Mouse (Mus musculus) intestine, embryonic 15.5 days (tissue): ENCODE results near the gene Fndc3b. TPM values are rescaled to one million over a fixed set of nuclear protein-coding genes. Genes with fewer than 3 reads are reported as not detected.

Source experiments
- ATAC-seq: fragments of 200-750 bp; cut with Nextera tagmentation; 2 replicates; pipeline ENCODE4 v1.8.0; 2017; ENCODE audit warnings: moderate TSS enrichment, moderate library complexity
- H3K27ac ChIP-seq: fragments of 300-500 bp; sonication (generic); 2 replicates; pipeline ENCODE4 v1.5.1; 2015; ENCODE audit warnings: mild to moderate bottlenecking, inconsistent platforms
- H3K27me3 ChIP-seq: fragments of 300-500 bp; sonication (generic); replicated peaks from 2 replicates; pipeline ENCODE4 v1.6.1; 2015; ENCODE audit warnings: inconsistent platforms
- H3K36me3 ChIP-seq: fragments of 300-500 bp; sonication (generic); 2 replicates; pipeline ENCODE4 v1.6.1; 2015; ENCODE audit warnings: inconsistent platforms
- H3K4me1 ChIP-seq: fragments of 300-500 bp; sonication (generic); replicated peaks from 2 replicates; pipeline ENCODE4 v1.6.1; 2015; ENCODE audit warnings: inconsistent platforms
- H3K4me2 ChIP-seq: fragments of 300-500 bp; sonication (generic); replicated peaks from 2 replicates; pipeline ENCODE4 v1.6.1; 2015; ENCODE audit warnings: mild to moderate bottlenecking, inconsistent platforms
- H3K4me3 ChIP-seq: fragments of 300-500 bp; sonication (generic); replicated peaks from 2 replicates; pipeline ENCODE4 v1.5.1; 2015; ENCODE audit warnings: inconsistent platforms
- H3K9ac ChIP-seq: fragments of 300-500 bp; sonication (generic); 2 replicates; pipeline ENCODE4 v1.6.1; 2015; ENCODE audit warnings: inconsistent platforms
- H3K9me3 ChIP-seq: fragments of 300-500 bp; sonication (generic); 2 replicates; pipeline ENCODE4 v1.6.1; 2016; ENCODE audit warnings: inconsistent platforms
- WGBS: fragments of 180-500 bp; shearing (Covaris S2); methylation state at CpG from one replicate; pipeline ENCODE4 v1.1.7; 2015; 5-methylcytosine and 5-hydroxymethylcytosine counted together
- polyA plus RNA-seq: library from polyadenylated mRNA; unstranded; fragments of >200 nt; fragmentation: Nextera tagmentation; extraction: Ambion mirVana; gene quantifications from 2 replicates; pipeline ENCODE4 v1.2.1, GENCODE M21; 2015

Fndc3b gene
- polyA plus RNA-seq, 1 experiment from 2014 or later, result 20.1 TPM

DNA sequence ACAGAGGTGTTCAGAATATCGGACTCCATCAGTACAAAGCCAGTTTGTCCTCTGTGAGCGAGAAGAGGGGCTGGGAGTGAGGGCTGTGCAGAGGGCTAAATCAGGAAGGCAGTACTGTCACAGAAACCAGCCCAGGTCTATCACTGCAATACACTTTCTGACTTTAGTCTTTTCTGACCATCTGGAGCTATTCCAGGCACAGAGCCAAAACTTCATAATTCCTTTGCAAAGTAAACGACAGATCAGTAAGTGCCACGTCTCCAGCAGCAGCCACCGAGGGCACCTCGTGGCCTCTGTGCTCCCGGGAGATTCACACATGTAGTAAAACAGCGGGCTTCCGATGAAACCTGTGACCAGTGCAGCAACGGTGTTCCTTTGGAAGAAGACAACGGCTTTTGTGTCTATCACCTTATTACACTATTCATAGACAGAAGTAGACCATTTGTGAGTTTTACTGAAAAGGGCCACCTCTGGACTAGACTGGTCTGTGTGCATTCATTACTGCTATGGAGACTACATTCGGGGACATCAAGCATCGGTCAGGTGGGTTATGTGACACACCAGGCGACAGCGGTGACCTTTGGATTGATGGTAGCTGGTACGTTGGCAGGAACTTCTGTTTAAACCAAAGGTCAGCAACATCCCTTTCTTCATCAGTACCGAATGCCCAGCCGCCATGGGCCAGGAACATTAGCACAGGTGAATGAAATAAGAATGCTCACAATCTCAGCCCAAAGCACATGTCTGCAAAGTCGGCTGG, 24.2 kb downstream of the Fndc3b start:
- 0 out of 2 replicates have a peak, but pooled peaks cover 2% of the 10 kb centered on the region for H3K36me3 ChIP-seq
- no peak overlapping the region for H3K4me3 ChIP-seq
- H3K4me1 ChIP-seq, result peaks cover 38% of the 10 kb centered on the region
- WGBS, result 59% methylated on average over 19 of the region's 19 CpGs
- H3K4me2 ChIP-seq, result no peak overlapping the region
- H3K9me3 ChIP-seq, result no peaks in the 10 kb centered on the region
- no peaks in the 10 kb centered on the region for H3K27me3 ChIP-seq
- no peak overlapping the region for H3K27ac ChIP-seq
- 0 out of 2 replicates have a peak, but pooled peaks have one; percentile 18 for ATAC-seq
- no peak overlapping the region for H3K9ac ChIP-seq

DNA sequence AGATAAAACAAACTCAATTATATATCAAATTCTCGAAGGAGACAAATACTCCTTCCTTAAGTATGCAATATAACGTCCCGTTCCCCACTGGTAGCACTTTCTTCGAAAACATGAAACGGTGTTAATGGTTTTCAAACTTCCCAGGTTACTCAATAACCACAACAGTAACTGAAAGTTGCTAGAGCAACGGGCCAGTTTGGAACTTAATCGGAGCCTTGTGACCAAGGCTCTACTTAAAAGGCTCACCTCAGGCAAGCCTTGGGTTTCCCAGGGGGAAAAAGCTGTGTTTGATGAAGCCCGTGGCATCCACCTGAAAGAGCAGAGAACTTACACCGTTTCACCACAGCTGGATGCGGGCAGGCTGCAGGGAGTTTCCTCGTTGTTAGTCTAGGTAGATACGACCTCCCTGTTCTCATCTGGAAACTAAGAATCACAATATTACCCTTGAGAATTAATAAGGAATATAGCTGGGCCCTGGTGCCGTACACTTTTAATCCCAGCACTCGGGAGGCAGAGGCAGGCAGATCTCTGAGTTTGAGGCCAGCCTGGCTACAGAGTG, 25.4 kb downstream of the Fndc3b start:
- WGBS, result 79% methylated on average over 14 of the region's 14 CpGs
- Histone ChIP-seq H3K27me3 (no peaks in the 10 kb centered on the region), H3K4me3 (no peak overlapping the region), H3K27ac (no peak overlapping the region), H3K9me3 (no peaks in the 10 kb centered on the region), H3K9ac (no peak overlapping the region), H3K4me2 (no peak overlapping the region), H3K36me3 (0 out of 2 replicates have a peak, but pooled peaks cover 2% of the 10 kb centered on the region), H3K4me1 (peaks cover 29% of the 10 kb centered on the region)
- ATAC-seq, result no peak

DNA sequence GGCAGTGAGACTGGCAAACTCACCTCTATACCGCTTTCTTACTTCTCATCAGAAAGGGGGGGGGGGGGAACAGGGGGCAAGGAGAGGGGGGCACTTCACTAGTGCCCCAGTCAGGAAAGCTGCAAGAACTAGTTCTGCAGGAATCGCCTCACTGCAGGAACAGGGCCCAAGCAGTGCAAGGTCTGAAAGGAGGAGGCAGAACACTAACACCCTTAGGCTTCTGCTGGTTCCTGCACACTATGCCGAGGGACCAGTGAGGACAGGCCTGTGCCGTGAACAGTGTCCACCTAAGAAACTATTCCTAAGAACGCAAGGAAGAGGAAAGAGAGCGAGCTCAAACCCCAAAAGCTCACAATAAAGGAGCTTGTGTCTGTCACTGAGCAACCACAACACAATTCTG, 26.0 kb downstream of the Fndc3b start:
- no peak overlapping the region for H3K4me3 ChIP-seq

DNA sequence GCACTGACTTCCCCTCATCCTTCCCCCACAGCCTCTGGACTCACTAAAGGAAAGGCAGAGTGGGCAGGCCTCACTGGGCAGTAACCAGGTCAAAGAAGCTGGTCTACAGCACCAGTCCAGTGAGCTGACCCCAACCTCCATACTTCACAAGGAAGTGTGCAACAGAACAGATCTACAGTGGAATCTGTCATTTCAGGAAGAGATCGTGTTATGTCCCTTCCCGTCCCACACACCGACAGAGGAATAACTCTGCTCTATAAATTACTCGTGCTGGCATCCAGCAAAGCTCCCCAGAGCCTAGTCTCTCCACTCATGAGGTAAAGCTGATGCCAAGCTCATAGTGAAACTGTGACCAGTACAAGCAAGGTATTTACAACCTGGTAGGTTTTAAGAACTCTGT, 27.7 kb downstream of the Fndc3b start:
- H3K36me3 ChIP-seq, result 0 out of 2 replicates have a peak, but pooled peaks cover 2% of the 10 kb centered on the region
- H3K9ac ChIP-seq, result no peak overlapping the region
- no peak overlapping the region for H3K27ac ChIP-seq
- H3K27me3 ChIP-seq, result no peaks in the 10 kb centered on the region
- no peak for ATAC-seq
- peaks cover 13% of the 10 kb centered on the region for H3K4me1 ChIP-seq
- no peaks in the 10 kb centered on the region for H3K9me3 ChIP-seq
- H3K4me2 ChIP-seq, result no peak overlapping the region
- WGBS, result 52% methylated on average over 4 of the region's 4 CpGs
- no peak overlapping the region for H3K4me3 ChIP-seq

More for the DNA sequence above, 26.0 kb downstream of the Fndc3b start:
- H3K27ac ChIP-seq, result no peak overlapping the region
- peaks cover 23% of the 10 kb centered on the region for H3K4me1 ChIP-seq
- H3K27me3 ChIP-seq, result no peaks in the 10 kb centered on the region
- 0 out of 2 replicates have a peak, but pooled peaks cover 2% of the 10 kb centered on the region for H3K36me3 ChIP-seq
- 0 out of 2 replicates have a peak, but pooled peaks have one; percentile 27 for ATAC-seq
- H3K9me3 ChIP-seq, result no peaks in the 10 kb centered on the region
- no peak overlapping the region for H3K4me2 ChIP-seq
- WGBS, result 84% methylated on average over 6 of the region's 6 CpGs
- no peak overlapping the region for H3K9ac ChIP-seq

DNA sequence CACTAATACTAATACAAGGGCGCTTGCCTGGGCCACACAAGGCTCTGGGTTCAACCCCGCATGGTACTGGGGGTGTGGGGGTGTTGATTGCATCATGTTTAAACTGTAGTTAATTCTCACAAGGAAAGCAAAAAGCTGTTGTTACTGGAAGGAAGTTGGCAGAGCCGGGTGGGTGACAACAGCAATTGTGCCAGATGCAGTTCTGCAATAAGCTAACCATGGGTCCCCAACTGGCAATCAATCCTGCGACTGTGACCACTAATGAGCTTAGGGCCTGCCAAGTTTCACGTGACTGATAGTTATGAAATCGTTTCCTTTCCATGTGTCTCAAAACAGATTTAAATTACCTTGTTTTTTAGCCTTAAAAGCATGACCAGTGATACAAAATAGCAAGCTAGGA, 33.5 kb downstream of the Fndc3b start:
- no peak overlapping the region for H3K4me2 ChIP-seq
- no peak overlapping the region for H3K27ac ChIP-seq
- H3K36me3 ChIP-seq, result no peaks in the 10 kb centered on the region
- H3K4me1 ChIP-seq, result peaks cover 13% of the 10 kb centered on the region
- WGBS, result 72% methylated on average over 6 of the region's 6 CpGs
- H3K9me3 ChIP-seq, result no peaks in the 10 kb centered on the region
- no peak overlapping the region for H3K4me3 ChIP-seq
- ATAC-seq, result no peak
- H3K9ac ChIP-seq, result no peak overlapping the region
- H3K27me3 ChIP-seq, result no peaks in the 10 kb centered on the region

DNA sequence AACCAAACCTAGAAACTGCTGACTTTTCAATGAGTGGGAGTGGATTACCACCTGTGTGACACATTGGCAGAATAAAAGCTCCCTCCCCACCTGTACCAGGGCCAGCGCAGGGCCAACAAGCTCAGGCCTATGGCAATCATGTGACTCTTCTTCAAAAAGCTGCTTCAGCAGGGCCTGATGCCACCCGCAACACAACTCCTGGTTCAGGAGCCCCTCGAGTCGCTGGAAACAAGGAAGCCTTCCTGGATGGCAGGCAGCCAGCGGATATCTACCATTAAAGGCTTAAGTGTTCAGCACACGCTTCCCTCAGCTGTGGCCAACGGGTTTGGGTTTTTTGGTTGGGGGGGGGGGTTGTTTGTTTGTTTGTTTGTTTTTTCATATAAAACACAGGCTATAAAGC, 37.4 kb downstream of the Fndc3b start:
- Histone ChIP-seq H3K4me1 (peaks cover 15% of the 10 kb centered on the region), H3K4me2 (no peak overlapping the region), H3K36me3 (no peaks in the 10 kb centered on the region), H3K27ac (no peak overlapping the region), H3K27me3 (no peaks in the 10 kb centered on the region), H3K4me3 (no peak overlapping the region), H3K9me3 (no peaks in the 10 kb centered on the region), H3K9ac (no peak overlapping the region)
- WGBS, result 63% methylated on average over 7 of the region's 7 CpGs
- no peak for ATAC-seq

DNA sequence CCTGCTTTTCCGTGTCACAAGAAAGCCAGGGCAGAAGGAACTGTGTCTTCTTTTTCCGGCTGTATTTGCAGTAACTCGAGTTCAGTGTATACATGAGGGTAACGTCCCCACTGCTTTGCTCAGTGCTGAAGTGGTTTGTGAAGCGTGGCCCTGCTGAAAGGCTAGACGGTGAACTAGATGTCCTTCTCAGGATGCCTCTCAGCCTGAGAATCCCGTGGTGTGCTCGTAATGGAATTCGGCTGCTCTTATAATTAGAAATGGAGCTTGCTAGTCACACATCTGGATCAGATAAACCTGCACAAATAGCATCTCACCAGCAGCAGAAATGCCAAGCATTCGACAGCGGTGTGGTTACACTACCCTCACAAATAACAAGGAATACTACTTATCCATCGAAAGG, 40.7 kb downstream of the Fndc3b start:
- no peaks in the 10 kb centered on the region for H3K36me3 ChIP-seq
- no peak for ATAC-seq
- H3K4me3 ChIP-seq, result no peak overlapping the region
- H3K4me2 ChIP-seq, result no peak overlapping the region
- WGBS, result 67% methylated on average over 12 of the region's 12 CpGs
- no peaks in the 10 kb centered on the region for H3K27me3 ChIP-seq
- no peak overlapping the region for H3K27ac ChIP-seq
- peaks cover 22% of the 10 kb centered on the region for H3K4me1 ChIP-seq
- H3K9ac ChIP-seq, result no peak overlapping the region
- H3K9me3 ChIP-seq, result no peaks in the 10 kb centered on the region

DNA sequence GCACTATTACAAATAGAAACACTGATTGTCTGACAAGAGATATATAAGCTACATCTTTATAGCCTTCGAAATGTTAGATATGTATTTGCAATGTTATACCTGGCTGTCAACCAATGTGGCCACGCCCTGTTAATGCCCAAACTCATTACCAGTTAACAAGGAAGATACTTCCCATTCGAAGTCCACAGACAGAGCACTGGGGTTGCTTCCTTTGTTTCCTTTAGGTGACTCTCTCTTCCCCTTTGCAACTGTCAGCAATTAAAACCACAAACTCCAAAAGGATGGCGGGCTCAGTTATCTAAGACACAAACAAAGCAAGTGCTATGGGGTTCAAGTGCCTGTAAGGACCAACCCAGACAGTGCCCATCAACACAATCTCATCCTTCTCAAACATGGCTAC, 43.8 kb downstream of the Fndc3b start:
- 82% methylated on average over 4 of the region's 4 CpGs for WGBS
- H3K9ac ChIP-seq, result no peak overlapping the region
- peaks cover 15% of the 10 kb centered on the region; the same call in 1 of the 2 replicates for H3K4me1 ChIP-seq
- H3K4me2 ChIP-seq, result no peak overlapping the region
- no peak for ATAC-seq
- no peaks in the 10 kb centered on the region for H3K27me3 ChIP-seq
- H3K9me3 ChIP-seq, result no peaks in the 10 kb centered on the region
- H3K4me3 ChIP-seq, result no peak overlapping the region
- H3K27ac ChIP-seq, result no peak overlapping the region
- no peaks in the 10 kb centered on the region for H3K36me3 ChIP-seq

DNA sequence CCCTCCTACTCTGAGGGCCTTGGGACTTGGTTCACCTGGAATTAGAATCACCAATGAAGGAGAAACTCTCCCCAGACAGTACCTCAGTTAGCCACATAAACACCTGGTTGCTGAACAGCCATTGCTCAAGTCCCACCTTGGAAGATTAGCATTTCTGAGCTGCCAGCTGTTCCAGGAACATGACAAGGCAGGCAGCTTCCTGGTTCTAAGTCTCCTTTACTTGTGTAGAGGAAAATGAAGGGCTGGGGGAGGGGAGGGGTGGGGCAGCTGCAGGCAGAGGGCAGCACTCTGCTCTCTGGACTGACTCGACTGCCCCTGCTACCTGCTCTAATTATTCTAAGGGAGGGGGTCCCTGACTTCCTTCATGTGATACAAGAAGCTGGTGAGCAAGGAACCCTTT, 45.8 kb downstream of the Fndc3b start:
- no peaks in the 10 kb centered on the region for H3K36me3 ChIP-seq
- peaks cover 15% of the 10 kb centered on the region; the same call in 1 of the 2 replicates for H3K4me1 ChIP-seq
- H3K9ac ChIP-seq, result no peak overlapping the region
- H3K4me2 ChIP-seq, result no peak overlapping the region
- peak; percentile 89 for ATAC-seq
- no peaks in the 10 kb centered on the region for H3K9me3 ChIP-seq
- 0 out of 2 replicates have a peak overlapping the region, but pooled peaks have one; percentile 17 for H3K27ac ChIP-seq
- 10% methylated on average over 1 of the region's 1 CpGs for WGBS
- no peak overlapping the region for H3K4me3 ChIP-seq
- no peaks in the 10 kb centered on the region for H3K27me3 ChIP-seq

DNA sequence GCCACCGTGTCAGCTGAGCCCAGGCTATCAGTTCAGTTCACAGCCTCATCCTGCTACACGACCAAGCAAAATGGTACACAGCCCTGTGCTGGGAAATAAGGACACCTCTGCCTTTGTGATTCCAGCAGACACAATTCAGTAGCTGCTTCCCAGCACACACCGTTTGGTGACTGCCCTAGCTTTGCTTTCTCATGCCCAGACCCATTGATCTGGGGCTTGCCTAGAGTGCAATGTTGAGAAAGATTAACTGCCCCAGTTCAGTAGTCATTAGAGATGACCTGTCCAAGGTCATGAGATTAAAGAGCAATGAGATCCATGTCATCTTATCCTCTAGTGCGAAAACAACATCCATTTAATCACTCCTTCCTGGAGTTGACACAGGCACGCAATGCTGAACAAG, 47.9 kb downstream of the Fndc3b start:
- Histone ChIP-seq H3K9me3 (no peaks in the 10 kb centered on the region), H3K4me3 (no peak overlapping the region), H3K4me2 (no peak overlapping the region), H3K27ac (no peak overlapping the region), H3K4me1 (peaks cover 15% of the 10 kb centered on the region; the same call in 1 of the 2 replicates), H3K9ac (no peak overlapping the region), H3K27me3 (no peaks in the 10 kb centered on the region), H3K36me3 (no peaks in the 10 kb centered on the region)
- ATAC-seq, result no peak
- 60% methylated on average over 5 of the region's 5 CpGs for WGBS

DNA sequence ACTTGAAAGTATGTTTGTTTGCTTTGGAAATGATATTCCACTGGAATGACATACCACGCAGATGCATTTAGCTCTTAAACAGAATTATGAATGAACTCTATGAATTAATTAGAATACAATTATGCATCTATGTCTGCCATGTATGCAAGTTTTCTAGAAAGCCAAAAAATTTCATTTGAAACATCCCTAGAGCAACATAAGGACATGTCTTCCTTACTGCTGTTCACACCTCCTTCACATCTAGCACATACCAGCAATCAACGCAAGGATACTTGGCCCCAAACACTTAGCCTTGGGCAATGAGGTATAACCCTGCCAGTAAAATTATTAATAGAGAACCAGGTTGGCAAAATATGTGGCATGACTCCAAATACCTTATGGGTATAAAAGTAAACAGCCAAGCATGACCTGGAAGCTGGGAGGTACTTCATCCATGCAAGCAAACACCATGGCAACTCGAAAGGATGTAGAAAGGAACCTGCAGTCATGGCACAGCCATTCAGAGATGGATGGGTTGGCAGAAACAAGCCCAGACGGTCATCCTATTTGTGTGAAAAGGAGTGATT, 52.8 kb downstream of the Fndc3b start:
- ATAC-seq, result no peak
- H3K36me3 ChIP-seq, result no peaks in the 10 kb centered on the region
- H3K9ac ChIP-seq, result no peak overlapping the region
- H3K9me3 ChIP-seq, result no peaks in the 10 kb centered on the region
- H3K4me3 ChIP-seq, result no peak overlapping the region
- H3K27me3 ChIP-seq, result no peaks in the 10 kb centered on the region
- H3K27ac ChIP-seq, result no peak overlapping the region
- peaks cover 11% of the 10 kb centered on the region for H3K4me1 ChIP-seq
- WGBS, result 87% methylated on average over 4 of the region's 4 CpGs
- no peak overlapping the region for H3K4me2 ChIP-seq

DNA sequence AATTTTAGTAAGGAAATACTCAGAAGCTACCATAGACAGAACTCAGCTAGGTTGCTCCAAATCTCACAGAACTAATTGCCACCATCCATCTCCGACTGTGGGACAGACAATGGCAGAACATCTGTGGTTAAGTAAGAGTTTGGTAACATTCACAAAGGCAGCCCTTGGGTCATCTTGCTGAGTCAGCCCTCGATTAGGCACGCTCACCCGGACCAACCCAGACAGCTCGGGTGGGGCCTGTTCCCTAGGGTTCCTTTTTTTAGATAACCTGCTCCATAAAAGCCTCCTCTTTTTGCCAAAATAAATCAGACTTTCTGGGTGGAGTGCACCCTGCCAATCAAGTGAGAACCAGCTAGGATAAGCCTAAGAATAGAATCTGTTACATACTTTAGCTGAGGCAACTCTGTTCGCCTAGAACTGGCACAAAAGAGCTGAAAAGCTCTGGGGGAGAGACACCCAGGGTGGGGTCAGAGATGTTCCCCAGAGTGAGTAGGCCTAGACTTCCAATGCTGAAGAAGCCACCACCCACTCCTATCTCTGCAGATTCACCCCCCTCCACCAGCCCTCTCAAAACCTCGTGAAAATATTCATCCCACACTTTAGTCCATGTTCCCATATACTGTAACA, 54.2 kb downstream of the Fndc3b start:
- Histone ChIP-seq H3K36me3 (no peaks in the 10 kb centered on the region), H3K27ac (no peak overlapping the region), H3K4me1 (peaks cover 13% of the 10 kb centered on the region), H3K4me3 (no peak overlapping the region), H3K4me2 (no peak overlapping the region), H3K9me3 (no peaks in the 10 kb centered on the region), H3K27me3 (no peaks in the 10 kb centered on the region), H3K9ac (no peak overlapping the region)
- no peak for ATAC-seq
- WGBS, result 64% methylated on average over 7 of the region's 7 CpGs
